Mouse (Mus musculus): ENCODE data around the gene Gabrg3. TPM values are rescaled to one million over a fixed set of nuclear protein-coding genes. Genes with fewer than 3 reads are reported as not detected.

Gene Gabrg3
- total RNA-seq (2014; rRNA removed; ENCODE audit: low replicate concordance) (0.11 and 1.7 TPM in 2 replicates), polyA plus RNA-seq (2015; fragmentation: Nextera tagmentation; extraction: Ambion mirVana) (0.22 and 0.36 TPM in 2 replicates)

DNA sequence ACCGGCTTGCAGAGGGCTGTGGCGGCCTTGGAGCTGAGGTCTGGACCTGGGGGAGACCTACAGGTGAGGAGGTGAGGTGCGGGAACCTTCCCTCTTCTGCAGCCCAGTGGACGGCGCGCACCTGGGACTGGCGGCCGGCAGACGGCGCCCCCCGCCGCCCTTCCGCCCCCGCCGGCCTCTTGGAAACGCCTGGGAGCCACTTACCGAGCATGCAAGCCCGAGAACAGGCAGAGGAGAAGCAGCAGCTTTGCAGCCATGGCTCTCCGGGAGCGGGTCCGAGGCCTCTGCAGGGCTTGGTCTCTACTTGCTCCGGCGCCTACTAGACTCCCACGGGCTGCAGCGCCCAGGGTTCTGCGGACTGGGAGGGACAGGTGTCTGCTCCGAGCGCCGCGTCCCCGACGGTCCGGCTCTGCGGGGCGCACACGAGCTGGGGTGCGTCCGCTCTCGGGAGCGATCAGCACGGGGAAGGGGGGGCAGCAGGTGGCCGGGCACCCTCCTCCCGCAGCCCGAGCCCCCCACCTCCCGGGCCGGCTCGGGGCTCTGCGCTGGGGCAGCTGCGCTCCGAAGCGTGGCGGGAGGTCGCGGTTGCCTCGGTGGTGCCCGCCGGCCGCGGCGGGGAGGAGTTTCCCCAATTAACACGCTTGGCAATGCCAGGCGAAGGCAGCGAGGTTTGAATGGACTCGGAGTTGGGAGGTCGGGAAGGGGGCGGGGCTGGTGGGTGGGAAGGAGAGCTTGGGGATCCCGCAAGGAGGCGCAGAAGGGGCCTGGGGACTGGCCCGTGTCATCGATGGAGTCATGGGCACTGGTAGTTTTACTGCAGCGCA is at the start of gene Gabrg3:
Gabrg3 (minus strand) TSS at position 672 of the 824 bp plus-strand sequence.
- no peaks in the 10 kb centered on the region for H3K9me3 ChIP-seq (replicated peaks; ENCODE audit: control insufficient read depth, low read length)
- DNase-seq (ENCODE audit: low spot score): no peak
- peak; percentile 27; the same call in 1 of the 2 replicates for ATAC-seq (ENCODE audit: insufficient read depth, low read depth)

DNA sequence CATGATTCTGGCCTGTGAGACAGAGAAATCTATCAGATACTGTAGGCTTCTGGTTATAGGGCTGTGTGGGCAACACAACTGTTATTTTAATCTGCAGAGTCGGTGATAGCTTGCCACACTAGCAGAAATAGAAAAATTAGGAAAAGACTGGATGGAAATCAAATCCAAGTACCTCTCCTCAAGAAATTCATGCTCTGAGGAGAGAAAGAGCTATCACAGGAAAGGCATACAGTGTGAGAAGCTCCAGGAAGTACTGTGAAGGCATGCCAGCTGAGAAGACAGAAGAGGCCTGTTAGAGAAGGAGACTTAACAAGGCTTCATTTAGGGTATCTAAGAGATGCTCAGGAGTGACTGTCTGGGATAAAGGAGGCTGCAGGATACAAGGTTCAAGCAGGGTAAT is 35.7 kb upstream of the Gabrg3 start:
- Histone ChIP-seq H3K4me3 (ENCODE audit: low read depth, low read length) (no peak overlapping the region), H3K27me3 (ENCODE audit: control insufficient read depth, insufficient read depth, low read length) (no peaks in the 10 kb centered on the region), H3K4me1 (ENCODE audit: control insufficient read depth, insufficient read depth) (no peaks in the 10 kb centered on the region), H3K36me3 (replicated peaks; ENCODE audit: control insufficient read depth, insufficient read depth, low read length) (no peaks in the 10 kb centered on the region), H3K27ac (ENCODE audit: low read depth) (no peak overlapping the region), H3K9me3 (replicated peaks; ENCODE audit: control insufficient read depth, low read length) (no peaks in the 10 kb centered on the region), H3K4me2 (ENCODE audit: low read depth, low read length) (no peak overlapping the region), H3K9ac (replicated peaks; ENCODE audit: low read depth, low read length) (no peak overlapping the region)
- WGBS: 64% methylated on average over 1 of the region's 1 CpGs
- ATAC-seq (ENCODE audit: insufficient read depth, low read depth): no peak
- DNase-seq (ENCODE audit: low spot score): no peak
- TF ChIP-seq EP300 (IDR thresholded peaks at IDR 0.05; ENCODE audit: low read depth): no peak
- no peak for TF ChIP-seq CTCF (IDR thresholded peaks at IDR 0.05; ENCODE audit: low read depth)

More for the DNA sequence above, at the start of gene Gabrg3:
- Histone ChIP-seq H3K27ac (ENCODE audit: low read depth) (no peak within 1 kb of the TSS), H3K4me3 (ENCODE audit: low read depth, low read length) (peak within 1 kb of the TSS; percentile 51), H3K4me2 (ENCODE audit: low read depth, low read length) (peak within 1 kb of the TSS; percentile 82), H3K27me3 (ENCODE audit: control insufficient read depth, insufficient read depth, low read length) (peaks cover 18% of the 10 kb centered on the region), H3K4me1 (ENCODE audit: control insufficient read depth, insufficient read depth) (no peaks in the 10 kb centered on the region), H3K9ac (replicated peaks; ENCODE audit: low read depth, low read length) (0 out of 2 replicates have a peak within 1 kb of the TSS, but pooled peaks have one; percentile 2), H3K36me3 (replicated peaks; ENCODE audit: control insufficient read depth, insufficient read depth, low read length) (no peaks in the 10 kb centered on the region)
- 2% methylated on average over 58 of the region's 71 CpGs for WGBS
- TF ChIP-seq EP300 (IDR thresholded peaks at IDR 0.05; ENCODE audit: low read depth): no peak
- TF ChIP-seq CTCF (IDR thresholded peaks at IDR 0.05; ENCODE audit: low read depth): no peak

DNA sequence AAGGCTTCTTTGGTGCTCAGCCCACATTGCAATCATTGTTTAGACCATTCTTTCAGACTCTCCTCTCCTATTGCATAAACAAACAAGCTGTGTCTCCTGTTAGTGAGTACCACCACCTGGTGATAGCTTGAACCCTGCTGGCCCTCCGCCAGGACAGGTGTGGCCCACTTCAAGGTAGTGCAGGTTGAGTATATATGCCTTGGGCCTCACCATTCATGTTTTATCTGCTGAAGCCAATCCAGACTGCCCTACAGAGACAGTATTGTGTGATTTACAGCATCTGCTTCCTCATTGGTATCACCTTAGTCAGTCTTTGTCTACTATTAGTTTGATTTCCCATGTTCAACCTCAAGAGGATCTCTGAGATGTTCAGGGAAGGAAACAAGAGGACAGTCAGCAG is 34.1 kb upstream of the Gabrg3 start:
- Histone ChIP-seq H3K9ac (replicated peaks; ENCODE audit: low read depth, low read length) (no peak overlapping the region), H3K9me3 (replicated peaks; ENCODE audit: control insufficient read depth, low read length) (no peaks in the 10 kb centered on the region), H3K4me3 (ENCODE audit: low read depth, low read length) (no peak overlapping the region), H3K4me1 (ENCODE audit: control insufficient read depth, insufficient read depth) (no peaks in the 10 kb centered on the region), H3K27me3 (ENCODE audit: control insufficient read depth, insufficient read depth, low read length) (no peaks in the 10 kb centered on the region), H3K4me2 (ENCODE audit: low read depth, low read length) (no peak overlapping the region), H3K27ac (ENCODE audit: low read depth) (no peak overlapping the region), H3K36me3 (replicated peaks; ENCODE audit: control insufficient read depth, insufficient read depth, low read length) (no peaks in the 10 kb centered on the region)
- ATAC-seq (ENCODE audit: insufficient read depth, low read depth): no peak
- 67% methylated on average over 1 of the region's 1 CpGs for WGBS
- DNase-seq (ENCODE audit: low spot score): no peak
- no peak for TF ChIP-seq CTCF (IDR thresholded peaks at IDR 0.05; ENCODE audit: low read depth)
- no peak for TF ChIP-seq EP300 (IDR thresholded peaks at IDR 0.05; ENCODE audit: low read depth)

DNA sequence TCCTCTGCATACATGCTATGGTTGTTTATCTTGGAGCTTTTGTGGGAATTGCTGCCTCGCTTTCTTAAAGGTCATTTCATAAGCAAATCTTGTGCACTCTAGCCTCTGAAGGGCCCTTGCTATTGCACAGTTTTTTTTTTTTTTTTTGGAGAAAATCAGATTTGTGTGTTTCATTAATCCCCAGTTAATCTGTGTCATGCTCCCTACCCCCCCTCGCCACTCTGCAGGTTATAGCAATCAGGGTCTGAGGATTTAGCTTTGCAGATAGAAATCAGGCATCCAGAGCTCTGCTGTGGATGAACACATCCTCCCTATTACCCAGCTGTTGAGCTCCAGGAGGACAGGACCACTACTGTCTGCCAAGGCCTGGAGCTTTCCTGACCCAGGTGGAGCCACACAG is 32.4 kb upstream of the Gabrg3 start, which contains the start of gene Gabrb3:
Gabrb3 (plus strand) TSS at position 301 of the 400 bp plus-strand sequence.
- TF ChIP-seq CTCF (IDR thresholded peaks at IDR 0.05; ENCODE audit: low read depth) (no peak), EP300 (IDR thresholded peaks at IDR 0.05; ENCODE audit: low read depth) (no peak)
- DNase-seq (ENCODE audit: low spot score) (no peak), ATAC-seq (ENCODE audit: insufficient read depth, low read depth) (no peak)

GRCm38 (mm10) chr7:57412896-57413295 is 25.9 kb upstream of the Gabrg3 start:
- ATAC-seq (ENCODE audit: insufficient read depth, low read depth): no peak
- TF ChIP-seq CTCF (IDR thresholded peaks at IDR 0.05; ENCODE audit: low read depth): no peak
- TF ChIP-seq EP300 (IDR thresholded peaks at IDR 0.05; ENCODE audit: low read depth): no peak
- no peak overlapping the region for H3K4me2 ChIP-seq (ENCODE audit: low read depth, low read length)
- H3K4me3 ChIP-seq (ENCODE audit: low read depth, low read length): no peak overlapping the region
- no peak overlapping the region for H3K9ac ChIP-seq (replicated peaks; ENCODE audit: low read depth, low read length)
- H3K9me3 ChIP-seq (replicated peaks; ENCODE audit: control insufficient read depth, low read length): no peaks in the 10 kb centered on the region
- DNase-seq (ENCODE audit: low spot score): no peak
- no peaks in the 10 kb centered on the region for H3K36me3 ChIP-seq (replicated peaks; ENCODE audit: control insufficient read depth, insufficient read depth, low read length)
- no peaks in the 10 kb centered on the region for H3K4me1 ChIP-seq (ENCODE audit: control insufficient read depth, insufficient read depth)
- no peak overlapping the region for H3K27ac ChIP-seq (ENCODE audit: low read depth)
- no peaks in the 10 kb centered on the region for H3K27me3 ChIP-seq (ENCODE audit: control insufficient read depth, insufficient read depth, low read length)
- 43% methylated on average over 1 of the region's 1 CpGs for WGBS

More for the DNA sequence above, 32.4 kb upstream of the Gabrg3 start, which contains the start of gene Gabrb3:
- H3K36me3 ChIP-seq (replicated peaks; ENCODE audit: control insufficient read depth, insufficient read depth, low read length): no peaks in the 10 kb centered on the region
- no peak within 1 kb of the TSS for H3K9ac ChIP-seq (replicated peaks; ENCODE audit: low read depth, low read length)
- no peak within 1 kb of the TSS for H3K27ac ChIP-seq (ENCODE audit: low read depth)
- no peaks in the 10 kb centered on the region for H3K9me3 ChIP-seq (replicated peaks; ENCODE audit: control insufficient read depth, low read length)
- H3K4me2 ChIP-seq (ENCODE audit: low read depth, low read length): no peak within 1 kb of the TSS
- H3K27me3 ChIP-seq (ENCODE audit: control insufficient read depth, insufficient read depth, low read length): no peaks in the 10 kb centered on the region
- H3K4me3 ChIP-seq (ENCODE audit: low read depth, low read length): no peak within 1 kb of the TSS
- 64% methylated on average over 2 of the region's 2 CpGs for WGBS
- no peaks in the 10 kb centered on the region for H3K4me1 ChIP-seq (ENCODE audit: control insufficient read depth, insufficient read depth)
